22 mouse cellular contexts compared by ENCODE assay signal in genomic region chr9:45272213-45272612, GRCm38 (mm10). TPM values are rescaled to one million over a fixed set of nuclear protein-coding genes. Genes with fewer than 3 reads are reported as not detected.
DNase-seq lines count a peak whose midpoint lies in the region; ATAC-seq and TF ChIP-seq lines count a peak whose summit lies in the region.
"Had no signal": no experiment of that assay in that cellular context is flagged by ENCODE, and none has a peak within 500 bp of the region (broad histone marks: within the 10 kb centered on the region; RNA-seq: fewer than 3 reads in every experiment).

No protein-coding gene starts in this region.

- H3K9me3 ChIP-seq in liver, embryonic 16.5 days (replicated peaks; ENCODE audit: control insufficient read depth, low read length): no peaks in the 10 kb centered on the region
- no peaks in the 10 kb centered on the region for H3K9me3 ChIP-seq in liver, embryonic 12.5 days (replicated peaks)
- H3K9me3 ChIP-seq in megakaryocyte, embryonic 14.5 days: no peaks in the 10 kb centered on the region
- H3K9me3 ChIP-seq in forebrain, embryonic 15.5 days: no peaks in the 10 kb centered on the region
- H3K9me3 ChIP-seq: forebrain, embryonic 13.5 days; heart, embryonic 15.5 days; hindbrain, embryonic 10.5 days; kidney, embryonic 15.5 days had no signal

- no peak overlapping the region for H3K4me3 ChIP-seq in liver, embryonic 16.5 days (ENCODE audit: low read depth, low read length)
- H3K4me3 ChIP-seq in liver, embryonic 12.5 days: no peak overlapping the region
- no peak overlapping the region for H3K4me3 ChIP-seq in bone marrow macrophage, adult 2 months (ENCODE audit: insufficient read depth, low read length)
- peak overlapping the region; percentile 77 for H3K4me3 ChIP-seq in megakaryocyte, embryonic 14.5 days (replicated peaks)
- no peak overlapping the region for H3K4me3 ChIP-seq in forebrain, embryonic 15.5 days
- H3K4me3 ChIP-seq: forebrain, embryonic 13.5 days; heart, adult 2 months; heart, embryonic 15.5 days; hindbrain, embryonic 10.5 days; kidney, embryonic 15.5 days had no signal

- no peaks in the 10 kb centered on the region for H3K36me3 ChIP-seq in liver, embryonic 16.5 days (ENCODE audit: control insufficient read depth, insufficient read depth)
- no peaks in the 10 kb centered on the region for H3K36me3 ChIP-seq in liver, embryonic 12.5 days
- H3K36me3 ChIP-seq in megakaryocyte, embryonic 14.5 days (replicated peaks; ENCODE audit: low read length): peaks cover 12% of the 10 kb centered on the region
- H3K36me3 ChIP-seq in forebrain, embryonic 15.5 days: no peaks in the 10 kb centered on the region
- H3K36me3 ChIP-seq: heart, embryonic 15.5 days; hindbrain, embryonic 10.5 days; kidney, embryonic 15.5 days had no signal

- DNase-seq in B cell, adult 2 months: peak; percentile 61
- DNase-seq in frontal cortex, adult 2 months (ENCODE audit: extremely low spot score in 1 of 2, low spot score in 1 of 2): no peak
- no peak for DNase-seq in frontal cortex, postnatal 25 days (ENCODE audit: low spot score in 2 of 2)
- DNase-seq: adrenal gland, postnatal 14 days; cerebellum, adult 11 months; cerebellum, postnatal 14 days; right cerebral cortex, adult 18-20 months; thymus, postnatal 4 days had no signal

- H3K27ac ChIP-seq in liver, embryonic 16.5 days (ENCODE audit: low read length): peak overlapping the region; percentile 31
- no peak overlapping the region for H3K27ac ChIP-seq in liver, embryonic 12.5 days
- peak overlapping the region; percentile 75 for H3K27ac ChIP-seq in bone marrow macrophage, adult 2 months (ENCODE audit: insufficient read depth, low read depth, low read length)
- no peak overlapping the region for H3K27ac ChIP-seq in forebrain, embryonic 15.5 days (replicated peaks)
- H3K27ac ChIP-seq: forebrain, embryonic 13.5 days; heart, adult 2 months; heart, embryonic 15.5 days; hindbrain, embryonic 10.5 days; kidney, embryonic 15.5 days; liver, embryonic 14.5 days had no signal

- ATAC-seq in liver, embryonic 16.5 days (ENCODE audit: low read depth): no peak
- no peak for ATAC-seq in liver, embryonic 12.5 days
- ATAC-seq in forebrain, embryonic 15.5 days (replicated peaks): no peak
- ATAC-seq: forebrain, embryonic 13.5 days; inflammation-experienced regulatory T-cells, adult 6 months; midbrain, embryonic 16.5 days had no signal

- no peak for TF ChIP-seq CTCF in bone marrow macrophage, adult 2 months (IDR thresholded peaks at IDR 0.05; ENCODE audit: low read depth, low read length)

- H3K4me2 ChIP-seq in liver, embryonic 16.5 days (ENCODE audit: low read depth, low read length): no peak overlapping the region
- no peak overlapping the region for H3K4me2 ChIP-seq in liver, embryonic 12.5 days
- H3K4me2 ChIP-seq in forebrain, embryonic 15.5 days (replicated peaks): no peak overlapping the region
- H3K4me2 ChIP-seq: forebrain, embryonic 13.5 days; heart, embryonic 15.5 days; kidney, embryonic 15.5 days had no signal

- H3K4me1 ChIP-seq in liver, embryonic 16.5 days (ENCODE audit: control insufficient read depth, low read depth, low read length): no peaks in the 10 kb centered on the region; the same call in 1 of the 2 replicates
- H3K4me1 ChIP-seq in liver, embryonic 12.5 days: peaks cover 48% of the 10 kb centered on the region
- H3K4me1 ChIP-seq in bone marrow macrophage, adult 2 months (ENCODE audit: control insufficient read depth, insufficient read depth, low read length): peaks cover 59% of the 10 kb centered on the region
- H3K4me1 ChIP-seq in megakaryocyte, embryonic 14.5 days: peaks cover 97% of the 10 kb centered on the region
- peaks cover 9% of the 10 kb centered on the region for H3K4me1 ChIP-seq in forebrain, embryonic 15.5 days

- H3K27me3 ChIP-seq in liver, embryonic 16.5 days (ENCODE audit: control insufficient read depth, insufficient read depth, low read depth, low read length): peaks cover 23% of the 10 kb centered on the region; the same call in 1 of the 2 replicates
- peaks cover 41% of the 10 kb centered on the region for H3K27me3 ChIP-seq in liver, embryonic 12.5 days (replicated peaks)
- H3K27me3 ChIP-seq in megakaryocyte, embryonic 14.5 days (replicated peaks): no peaks in the 10 kb centered on the region
- peaks cover 11% of the 10 kb centered on the region; the same call in 1 of the 2 replicates for H3K27me3 ChIP-seq in forebrain, embryonic 15.5 days

- no peak for TF ChIP-seq POLR2A in bone marrow macrophage, adult 2 months (IDR thresholded peaks at IDR 0.05; ENCODE audit: borderline replicate concordance, low read depth, low read length)

- WGBS in liver, embryonic 16.5 days (ENCODE audit: insufficient replicate concordance): 26% methylated on average over 5 of the region's 5 CpGs
- WGBS in liver, embryonic 12.5 days (ENCODE audit: insufficient replicate concordance): 32% methylated on average over 5 of the region's 5 CpGs
- 52% methylated on average over 5 of the region's 5 CpGs for WGBS in forebrain, embryonic 15.5 days

- H3K9ac ChIP-seq in liver, embryonic 16.5 days (ENCODE audit: low read depth, low read length): no peak overlapping the region
- H3K9ac ChIP-seq in liver, embryonic 12.5 days: no peak overlapping the region
- H3K9ac ChIP-seq in forebrain, embryonic 15.5 days (replicated peaks): no peak overlapping the region
- H3K9ac ChIP-seq: forebrain, embryonic 13.5 days; heart, embryonic 15.5 days; kidney, embryonic 15.5 days; liver, embryonic 14.5 days had no signal

RNA-seq across cellular contexts. Expression of gene Il10ra, which starts 3.3 kb away (rescaled TPM):
- 1.9 and 2.7 TPM in 2 replicates for polyA plus RNA-seq in liver, embryonic 16.5 days (2015; fragmentation: Nextera tagmentation; extraction: Ambion mirVana)
- polyA plus RNA-seq in liver, embryonic 12.5 days (2016; fragmentation: Nextera tagmentation; extraction: Ambion mirVana): 2.9 and 3.1 TPM in 2 replicates
- polyA plus RNA-seq in bone marrow macrophage, adult 2 months (2012; ENCODE audit: insufficient read depth, insufficient read length, missing spikeins): 195 and 197 TPM in 2 replicates
- polyA plus RNA-seq in megakaryocyte, embryonic 14.5 days (2012; ENCODE audit: insufficient read depth, low replicate concordance): 4.8 and 7.7 TPM in 2 replicates
- 0.42 and 0.49 TPM in 2 replicates for polyA plus RNA-seq in forebrain, embryonic 15.5 days (2015; fragmentation: Nextera tagmentation; extraction: Ambion mirVana)
- 3.1 and 4.0 TPM in 2 replicates for polyA plus RNA-seq in frontal cortex, adult 2 months (2012; rRNA removed)

RNA-seq across cellular contexts. Expression of gene Tmprss13, which starts 46.7 kb away (rescaled TPM):
- polyA plus RNA-seq in liver, embryonic 16.5 days (2015; fragmentation: Nextera tagmentation; extraction: Ambion mirVana): not detected in 2 replicates
- not detected in 2 replicates for polyA plus RNA-seq in liver, embryonic 12.5 days (2016; fragmentation: Nextera tagmentation; extraction: Ambion mirVana)
- polyA plus RNA-seq in bone marrow macrophage, adult 2 months (2012; ENCODE audit: insufficient read depth, insufficient read length, missing spikeins): not detected in 2 replicates
- polyA plus RNA-seq in megakaryocyte, embryonic 14.5 days (2012; ENCODE audit: insufficient read depth, low replicate concordance): 0.02 TPM in 1 of 2 replicates, not detected in the other
- polyA plus RNA-seq in forebrain, embryonic 15.5 days (2015; fragmentation: Nextera tagmentation; extraction: Ambion mirVana): not detected in 2 replicates
- polyA plus RNA-seq in frontal cortex, adult 2 months (2012; rRNA removed): not detected in 2 replicates
- polyA plus RNA-seq: forebrain, embryonic 13.5 days; large intestine, adult 2 months; liver, embryonic 14.5 days; midbrain, embryonic 16.5 days had no signal

Comparison
In these comparisons a context has a peak if more than half of its experiments do, and no peak if none do; other contexts are left out.
1. H3K27ac ChIP-seq: peak in liver, embryonic 16.5 days (single experiment) and bone marrow macrophage, adult 2 months (single experiment); none in liver, embryonic 12.5 days (single experiment) and forebrain, embryonic 15.5 days (single experiment).
2. DNase-seq: peak in B cell, adult 2 months (2 of 2); none in frontal cortex, adult 2 months (0 of 2) and frontal cortex, postnatal 25 days (0 of 2).
3. RNA of gene Il10ra, which starts 3.3 kb away (polyA plus RNA-seq): 195 to 197 TPM in bone marrow macrophage, adult 2 months; 4.8 to 7.7 TPM in megakaryocyte, embryonic 14.5 days, 3.1 to 4.0 TPM in frontal cortex, adult 2 months, 2.9 to 3.1 TPM in liver, embryonic 12.5 days, 1.9 to 2.7 TPM in liver, embryonic 16.5 days and 0.42 to 0.49 TPM in forebrain, embryonic 15.5 days; every median in the first group is over 10 times any median in the second.